Mouse (Mus musculus): ENCODE results near the gene Ptpn1. TPM values are rescaled to one million over a fixed set of nuclear protein-coding genes. Genes with fewer than 3 reads are reported as not detected.

Ptpn1 gene
- total and polyA plus RNA-seq, 2 experiments = 6.5 to 20.2 TPM

GRCm38 (mm10) chr2:168008132-168008531 is 76.3 kb downstream of the Ptpn1 start:
- 89% methylated on average over 3 of the region's 3 CpGs for WGBS
- no peak overlapping the region for H3K27ac ChIP-seq (replicated peaks; ENCODE audit: insufficient read depth, low read depth, low read length)
- no peaks in the 10 kb centered on the region for H3K79me2 ChIP-seq (ENCODE audit: control insufficient read depth, insufficient read depth, low read length)
- no peak for DNase-seq (ENCODE audit: extremely low read depth, low read depth, low spot score)
- no peaks in the 10 kb centered on the region for H3K36me3 ChIP-seq (ENCODE audit: control insufficient read depth, insufficient read depth, low read length)
- peaks cover 15% of the 10 kb centered on the region for H3K4me1 ChIP-seq (ENCODE audit: control insufficient read depth, insufficient read depth, low read length)
- TF ChIP-seq CTCF (IDR thresholded peaks at IDR 0.05; ENCODE audit: low read depth, low read length) = no peak
- no peak for TF ChIP-seq POLR2A (IDR thresholded peaks at IDR 0.05; ENCODE audit: extremely low read depth, insufficient read depth, low read length)
- no peak overlapping the region for H3K4me3 ChIP-seq (ENCODE audit: insufficient read depth, low read depth, low read length)
- no peak overlapping the region for H3K9ac ChIP-seq (ENCODE audit: low read depth, low read length)
- no peaks in the 10 kb centered on the region for H3K27me3 ChIP-seq (ENCODE audit: control insufficient read depth, insufficient read depth, low read length)

- WGBS = 47% methylated on average over 9 of the region's 9 CpGs
- TF ChIP-seq POLR2A (IDR thresholded peaks at IDR 0.05; ENCODE audit: extremely low read depth, insufficient read depth, low read length) = no peak
- TF ChIP-seq CTCF (IDR thresholded peaks at IDR 0.05; ENCODE audit: low read depth, low read length) = peak; percentile 85
- Histone ChIP-seq H3K4me3 (ENCODE audit: insufficient read depth, low read depth, low read length) (no peak within 1 kb of the TSS), H3K9ac (ENCODE audit: low read depth, low read length) (no peak within 1 kb of the TSS), H3K79me2 (ENCODE audit: control insufficient read depth, insufficient read depth, low read length) (no peaks in the 10 kb centered on the region), H3K27me3 (ENCODE audit: control insufficient read depth, insufficient read depth, low read length) (no peaks in the 10 kb centered on the region), H3K27ac (replicated peaks; ENCODE audit: insufficient read depth, low read depth, low read length) (no peak within 1 kb of the TSS), H3K36me3 (ENCODE audit: control insufficient read depth, insufficient read depth, low read length) (no peaks in the 10 kb centered on the region), H3K4me1 (ENCODE audit: control insufficient read depth, insufficient read depth, low read length) (peaks cover 9% of the 10 kb centered on the region)
- peak; percentile 38 for DNase-seq (ENCODE audit: extremely low read depth, low read depth, low spot score)
Observed at GRCm38 (mm10) chr2:168009936-168010668, 78.2 kb downstream of the Ptpn1 start, which contains the start of gene Ripor3. Gene Ripor3, minus strand, starts transcription at chr2:168010618.

DNA sequence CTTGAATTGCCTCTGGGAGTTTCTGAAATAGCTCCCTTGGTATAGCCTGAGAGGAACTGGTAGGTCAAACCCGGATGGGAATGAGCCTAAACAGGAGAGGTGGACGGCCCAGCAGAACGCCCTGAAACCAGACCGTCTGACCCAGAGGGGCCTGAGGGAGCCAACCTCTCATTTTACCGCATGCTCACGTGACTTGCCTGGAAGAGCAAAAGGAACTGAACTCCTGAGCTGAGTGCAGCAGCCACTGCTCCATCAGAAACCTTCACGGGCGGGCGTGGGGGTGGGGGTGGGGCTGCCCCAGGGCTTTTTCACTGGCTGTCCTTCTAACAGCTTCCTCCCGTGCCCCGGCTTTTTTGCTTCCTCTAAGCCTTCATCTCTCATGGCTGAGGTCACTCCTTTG is 79.0 kb downstream of the Ptpn1 start:
- DNase-seq (ENCODE audit: extremely low read depth, low read depth, low spot score) = no peak
- Histone ChIP-seq H3K27ac (replicated peaks; ENCODE audit: insufficient read depth, low read depth, low read length) (no peak overlapping the region), H3K4me1 (ENCODE audit: control insufficient read depth, insufficient read depth, low read length) (peaks cover 5% of the 10 kb centered on the region; the same call in 1 of the 2 replicates), H3K36me3 (ENCODE audit: control insufficient read depth, insufficient read depth, low read length) (no peaks in the 10 kb centered on the region), H3K79me2 (ENCODE audit: control insufficient read depth, insufficient read depth, low read length) (no peaks in the 10 kb centered on the region), H3K4me3 (ENCODE audit: insufficient read depth, low read depth, low read length) (no peak overlapping the region), H3K27me3 (ENCODE audit: control insufficient read depth, insufficient read depth, low read length) (no peaks in the 10 kb centered on the region), H3K9ac (ENCODE audit: low read depth, low read length) (no peak overlapping the region)
- TF ChIP-seq POLR2A (IDR thresholded peaks at IDR 0.05; ENCODE audit: extremely low read depth, insufficient read depth, low read length) = no peak
- TF ChIP-seq CTCF (IDR thresholded peaks at IDR 0.05; ENCODE audit: low read depth, low read length) = no peak
- 80% methylated on average over 11 of the region's 11 CpGs for WGBS

DNA sequence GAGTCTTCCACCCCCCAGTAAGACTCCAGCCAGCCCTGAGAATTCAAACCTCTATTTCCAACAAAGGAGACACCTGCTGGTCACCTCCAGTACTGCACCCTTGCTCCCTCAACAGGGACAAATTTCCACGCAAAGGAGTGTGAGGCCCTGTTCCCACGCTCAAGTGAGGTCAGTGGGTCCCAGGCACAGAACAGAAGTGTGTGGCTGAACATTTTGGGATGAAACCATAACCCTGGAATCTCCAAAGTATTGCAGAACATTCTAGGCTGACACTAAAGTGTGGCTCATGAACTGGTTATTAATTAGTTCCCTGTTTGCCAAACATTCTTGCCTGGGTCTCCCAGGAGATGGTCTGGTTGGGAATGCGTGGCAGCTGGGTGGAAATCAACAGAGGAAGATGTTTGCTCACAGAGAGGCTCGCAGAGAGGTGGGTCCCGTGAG is 85.1 kb downstream of the Ptpn1 start:
- no peaks in the 10 kb centered on the region for H3K36me3 ChIP-seq (ENCODE audit: control insufficient read depth, insufficient read depth, low read length)
- no peak overlapping the region for H3K4me3 ChIP-seq (ENCODE audit: insufficient read depth, low read depth, low read length)
- DNase-seq (ENCODE audit: extremely low read depth, low read depth, low spot score) = peak; percentile 46
- H3K79me2 ChIP-seq (ENCODE audit: control insufficient read depth, insufficient read depth, low read length) = no peaks in the 10 kb centered on the region
- no peak overlapping the region for H3K9ac ChIP-seq (ENCODE audit: low read depth, low read length)
- WGBS = 44% methylated on average over 5 of the region's 5 CpGs
- H3K27ac ChIP-seq (replicated peaks; ENCODE audit: insufficient read depth, low read depth, low read length) = no peak overlapping the region
- H3K4me1 ChIP-seq (ENCODE audit: control insufficient read depth, insufficient read depth, low read length) = no peaks in the 10 kb centered on the region
- TF ChIP-seq CTCF (IDR thresholded peaks at IDR 0.05; ENCODE audit: low read depth, low read length) (peak; percentile 77), POLR2A (IDR thresholded peaks at IDR 0.05; ENCODE audit: extremely low read depth, insufficient read depth, low read length) (no peak)
- no peaks in the 10 kb centered on the region for H3K27me3 ChIP-seq (ENCODE audit: control insufficient read depth, insufficient read depth, low read length)

DNA sequence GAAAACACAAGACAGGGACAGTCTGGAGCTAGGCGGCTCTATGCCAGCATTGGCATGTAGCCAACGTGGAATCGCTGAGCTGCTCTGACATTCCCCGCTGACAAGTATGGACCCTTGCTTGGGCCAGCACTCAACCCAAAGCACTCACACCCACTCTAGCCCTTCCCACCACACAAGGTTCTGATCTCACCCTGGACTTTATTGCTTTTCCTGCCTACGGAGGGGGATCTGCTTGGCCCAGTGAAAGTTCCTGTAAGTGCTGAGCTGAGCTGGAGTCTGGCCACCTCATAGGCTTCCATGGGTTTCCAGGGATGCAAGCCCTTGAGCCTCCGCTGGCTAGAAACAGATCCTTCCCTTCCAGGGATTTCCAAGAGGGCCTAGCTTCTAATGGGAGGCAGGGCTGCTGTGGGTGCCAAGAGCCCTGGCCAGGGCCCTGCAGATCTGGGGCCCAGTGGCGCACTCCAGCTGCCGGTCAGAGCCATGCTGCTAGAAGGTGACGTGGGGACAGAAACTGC is 87.4 kb downstream of the Ptpn1 start:
- no peak overlapping the region for H3K9ac ChIP-seq (ENCODE audit: low read depth, low read length)
- H3K27me3 ChIP-seq (ENCODE audit: control insufficient read depth, insufficient read depth, low read length) = no peaks in the 10 kb centered on the region
- H3K79me2 ChIP-seq (ENCODE audit: control insufficient read depth, insufficient read depth, low read length) = no peaks in the 10 kb centered on the region
- no peaks in the 10 kb centered on the region for H3K36me3 ChIP-seq (ENCODE audit: control insufficient read depth, insufficient read depth, low read length)
- peak; percentile 23 for DNase-seq (ENCODE audit: extremely low read depth, low read depth, low spot score)
- H3K4me1 ChIP-seq (ENCODE audit: control insufficient read depth, insufficient read depth, low read length) = no peaks in the 10 kb centered on the region
- TF ChIP-seq POLR2A (IDR thresholded peaks at IDR 0.05; ENCODE audit: extremely low read depth, insufficient read depth, low read length) (no peak), CTCF (IDR thresholded peaks at IDR 0.05; ENCODE audit: low read depth, low read length) (no peak)
- H3K27ac ChIP-seq (replicated peaks; ENCODE audit: insufficient read depth, low read depth, low read length) = no peak overlapping the region
- no peak overlapping the region for H3K4me3 ChIP-seq (ENCODE audit: insufficient read depth, low read depth, low read length)
- WGBS = 73% methylated on average over 9 of the region's 9 CpGs

Data from liver, adult 2 months (tissue).